Mouse (Mus musculus) MEL (cell line): Measurements from ENCODE around the gene Phospho1. TPM values are rescaled to one million over a fixed set of nuclear protein-coding genes. Genes with fewer than 3 reads are reported as not detected.

Source experiments
- DNase-seq: peaks from one replicate; pipeline ENCODE4 v3.0.0; 2011; ENCODE audit warnings: low read depth, low spot score
- H3K27ac ChIP-seq: 2 replicates; pipeline ENCODE4 v1.5.1; 2012; ENCODE audit warnings: low read depth, mild to moderate bottlenecking, control low read depth, low read length, moderate library complexity; ENCODE audit not compliant: control insufficient read depth
- H3K27me3 ChIP-seq, 2 experiments: fragments of 150-350 bp in 1 of 2; sonication (generic) in 1 of 2; 2 replicates each; pipeline ENCODE4 v1.6.1; 2012; ENCODE audit warnings: low read length in 2 of 2, mild to moderate bottlenecking in 2 of 2, improper control_type of control experiment in 1 of 2, moderate library complexity in 1 of 2; ENCODE audit not compliant: insufficient read depth in 2 of 2, control insufficient read depth in 1 of 2
- H3K36me3 ChIP-seq, 2 experiments: 2 replicates each; pipeline ENCODE4 v1.6.1; 2012 to 2014; ENCODE audit warnings: low read length in 2 of 2, improper control_type of control experiment in 1 of 2, inconsistent platforms in 1 of 2, mild to moderate bottlenecking in 1 of 2; ENCODE audit not compliant: insufficient read depth in 2 of 2, control insufficient read depth in 1 of 2
- H3K4me1 ChIP-seq, 2 experiments: fragments of 150-350 bp in 1 of 2; sonication (generic) in 1 of 2; 2 replicates each; pipeline ENCODE4 v1.6.1; 2012; ENCODE audit warnings: low read length in 2 of 2, improper control_type of control experiment in 1 of 2, mild to moderate bottlenecking in 1 of 2; ENCODE audit not compliant: insufficient read depth in 2 of 2, control insufficient read depth in 1 of 2
- H3K4me3 ChIP-seq, 2 experiments: fragments of 150-350 bp in 1 of 2; sonication (generic) in 1 of 2; 2 replicates each; pipeline ENCODE4 v1.5.1; 2012; ENCODE audit warnings: low read depth in 2 of 2, low read length in 2 of 2, mild to moderate bottlenecking in 2 of 2, moderate library complexity in 2 of 2, control low read depth in 1 of 2, improper control_type of control experiment in 1 of 2; ENCODE audit not compliant: control insufficient read depth in 1 of 2, insufficient read depth in 1 of 2
- H3K79me2 ChIP-seq: 2 replicates; pipeline ENCODE4 v1.6.1; 2012; ENCODE audit warnings: mild to moderate bottlenecking, low read length, moderate library complexity; ENCODE audit not compliant: control insufficient read depth, poor library complexity, insufficient read depth
- H3K9ac ChIP-seq: 2 replicates; pipeline ENCODE4 v1.6.1; 2012; ENCODE audit warnings: low read depth, mild to moderate bottlenecking, control low read depth, low read length, moderate library complexity; ENCODE audit not compliant: control insufficient read depth, poor library complexity, severe bottlenecking
- H3K9me3 ChIP-seq: fragments of 150-350 bp; sonication (generic); replicated peaks from 2 replicates; pipeline ENCODE4 v1.6.1; 2012; ENCODE audit warnings: mild to moderate bottlenecking, low read length, improper control_type of control experiment, moderate library complexity; ENCODE audit not compliant: insufficient read depth
- CHD1 ChIP-seq: IDR thresholded peaks from 2 replicates; pipeline ENCODE4 v1.6.1; 2012; ENCODE audit warnings: low read depth, mild to moderate bottlenecking, inconsistent platforms, low read length, improper control_type of control experiment
- E2F4 ChIP-seq: IDR thresholded peaks from 2 replicates; pipeline ENCODE4 v1.6.1; 2011; ENCODE audit warnings: low read depth, low read length, improper control_type of control experiment, borderline replicate concordance
- ELF1 ChIP-seq: IDR thresholded peaks from 2 replicates; pipeline ENCODE4 v1.6.1; 2014; ENCODE audit warnings: low read depth, mild to moderate bottlenecking, inconsistent platforms, low read length, improper control_type of control experiment, moderate library complexity
- EP300 ChIP-seq, 2 experiments: IDR thresholded peaks; 2 replicates each; pipeline ENCODE4 v1.6.1; 2011; ENCODE audit warnings: improper control_type of control experiment in 2 of 2, low read length in 2 of 2, low read depth in 1 of 2, mild to moderate bottlenecking in 1 of 2
- HCFC1 ChIP-seq: IDR thresholded peaks from 2 replicates; pipeline ENCODE4 v1.6.1; 2012; ENCODE audit warnings: low read depth, mild to moderate bottlenecking, inconsistent platforms, low read length, improper control_type of control experiment, moderate library complexity
- MAX ChIP-seq: IDR thresholded peaks from 2 replicates; pipeline ENCODE4 v1.6.1; 2011; ENCODE audit warnings: low read length, improper control_type of control experiment
- MYB ChIP-seq: IDR thresholded peaks from 2 replicates; pipeline ENCODE4 v1.6.1; 2011; ENCODE audit warnings: mild to moderate bottlenecking, low read depth, low read length, improper control_type of control experiment
- POLR2A ChIP-seq, 2 experiments: IDR thresholded peaks; 2 replicates each; pipeline ENCODE4 v1.6.1; 2011 to 2012; ENCODE audit warnings: low read length in 2 of 2, mild to moderate bottlenecking in 2 of 2, control low read depth in 1 of 2, improper control_type of control experiment in 1 of 2, low read depth in 1 of 2, moderate library complexity in 1 of 2; ENCODE audit not compliant: control insufficient read depth in 1 of 2, insufficient read depth in 1 of 2, poor library complexity in 1 of 2
- POLR2AphosphoS2 ChIP-seq: IDR thresholded peaks from 2 replicates; pipeline ENCODE4 v1.6.1; 2011; ENCODE audit warnings: low read length, improper control_type of control experiment
- SIN3A ChIP-seq: IDR thresholded peaks from 2 replicates; pipeline ENCODE4 v1.6.1; 2012; ENCODE audit warnings: low read length, improper control_type of control experiment, inconsistent platforms
- TAL1 ChIP-seq: IDR thresholded peaks from 2 replicates; pipeline ENCODE4 v1.6.1; 2012; ENCODE audit warnings: mild to moderate bottlenecking, inconsistent platforms, low read length, moderate library complexity, mixed read lengths
- USF2 ChIP-seq, 2 experiments: IDR thresholded peaks; 2 replicates each; pipeline ENCODE4 v1.6.1; 2011 to 2012; ENCODE audit warnings: improper control_type of control experiment in 2 of 2, low read length in 2 of 2, borderline replicate concordance in 1 of 2, inconsistent platforms in 1 of 2, low read depth in 1 of 2, mild to moderate bottlenecking in 1 of 2; ENCODE audit not compliant: insufficient read depth in 1 of 2
- ZMIZ1 ChIP-seq: IDR thresholded peaks from 2 replicates; pipeline ENCODE4 v1.6.1; 2012; ENCODE audit warnings: low read depth, mild to moderate bottlenecking, inconsistent platforms, low read length, improper control_type of control experiment, moderate library complexity
- polyA plus RNA-seq, 2 experiments: library from polyadenylated mRNA; stranded (reverse) in 1 of 2; unstranded in 1 of 2; fragments of >175 nt in 1 of 2; fragments of >200 nt in 1 of 2; gene quantifications; 2 replicates each; pipeline versions ENCODE4 v1.2.1 to v1.2.4; 2012; ENCODE audit warnings: low replicate concordance in 2 of 2, low read depth in 1 of 2; ENCODE audit not compliant: insufficient read length in 2 of 2, insufficient read depth in 1 of 2, missing spikeins in 1 of 2
- total RNA-seq: library from RNA; depleted of rRNA; stranded (reverse); fragments of 300-350 nt; gene quantifications from 2 replicates; pipeline ENCODE4 v1.2.3, GENCODE M21; 2012

Phospho1 gene
- total and polyA plus RNA-seq, 3 experiments = 15.4 to 76.0 TPM; not detected in 1

- TF ChIP-seq HCFC1 = no peak
Observed at GRCm38 (mm10) chr11:95838999-95839868, 14.9 kb downstream of the Phospho1 start (continued).

DNA sequence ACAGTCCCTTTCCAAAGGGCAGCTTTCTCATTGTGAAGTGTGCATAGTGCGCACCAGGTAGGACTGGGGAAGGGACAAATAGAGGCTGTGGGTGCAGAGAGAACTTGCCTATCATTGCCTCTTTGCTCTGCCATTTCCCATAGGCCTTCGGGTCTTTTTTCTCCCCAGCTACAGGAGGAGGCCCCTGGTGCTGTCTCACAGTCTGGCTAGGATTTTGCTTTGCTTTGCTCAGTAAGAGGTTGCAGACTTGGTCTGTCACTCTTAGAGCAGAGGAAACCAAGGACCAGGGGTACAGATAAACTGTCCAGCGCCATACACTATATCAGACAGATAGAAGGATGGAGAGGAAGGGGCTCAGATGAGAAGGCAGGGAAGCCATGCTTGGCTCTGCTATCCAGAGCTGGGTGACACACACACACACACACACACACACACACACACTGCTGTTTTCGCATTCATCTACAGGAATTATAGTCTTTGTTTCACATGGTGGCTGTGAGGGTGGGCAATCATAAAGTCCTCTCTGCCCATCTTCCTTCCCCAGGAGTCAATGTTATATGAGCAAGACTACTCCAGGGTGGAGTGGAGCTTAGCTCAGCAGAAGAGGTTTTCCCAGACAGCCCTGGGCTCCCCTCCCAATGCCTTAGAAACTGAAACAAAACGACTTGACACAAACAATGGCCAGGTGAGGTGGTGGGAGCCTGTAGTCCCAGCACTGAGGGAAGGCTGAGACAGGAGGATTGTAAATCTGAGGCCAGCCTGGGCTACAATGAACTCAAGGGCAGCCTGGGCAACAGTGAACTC, 16.6 kb downstream of the Phospho1 start:
- DNase-seq = no peak
- no peak overlapping the region for H3K4me3 ChIP-seq
- no peaks in the 10 kb centered on the region for H3K9me3 ChIP-seq
- H3K27me3 ChIP-seq = no peaks in the 10 kb centered on the region
- TF ChIP-seq SIN3A (0 out of 2 replicates have a peak, but pooled peaks have one; percentile 4), ELF1 (no peak)
- TF ChIP-seq, all 39 proteins: peak for 1
- H3K27ac ChIP-seq = no peak overlapping the region
- H3K9ac ChIP-seq = no peak overlapping the region
- peaks cover 0 to 26% of the 10 kb centered on the region in 2 experiments; a peak in 2 of 4 replicates for H3K36me3 ChIP-seq
- peaks cover 16 to 57% of the 10 kb centered on the region in 2 experiments for H3K4me1 ChIP-seq
- no peaks in the 10 kb centered on the region; the same call in 1 of the 2 replicates for H3K79me2 ChIP-seq

DNA sequence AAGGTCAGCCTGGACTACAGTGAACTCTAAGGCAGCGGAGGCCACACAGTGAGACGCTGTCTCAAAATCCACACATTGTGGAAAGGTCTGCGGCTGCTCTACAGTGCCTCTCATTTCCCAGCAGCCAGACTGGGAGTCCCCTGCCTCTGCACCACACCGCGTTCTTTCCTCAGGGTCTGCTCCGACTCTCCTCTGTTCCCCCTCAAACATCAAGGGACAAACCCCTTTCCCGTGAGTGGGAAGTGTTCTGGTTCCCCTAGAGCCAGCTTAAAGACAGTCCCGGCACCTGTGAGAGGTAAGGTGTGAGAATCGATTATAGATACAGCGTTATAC, 17.2 kb downstream of the Phospho1 start:
- no peak for DNase-seq
- H3K27ac ChIP-seq = no peak overlapping the region
- TF ChIP-seq MYB (no peak), TAL1 (no peak), POLR2A (IDR thresholded peaks at IDR 0.05; ENCODE audit: control insufficient read depth in 1 of 2, insufficient read depth in 1 of 2, low read depth in 1 of 2, low read length in 2 of 2, poor library complexity in 1 of 2) (no peak), CHD1 (no peak), SIN3A (no peak), ZMIZ1 (no peak), E2F4 (no peak), MAX (no peak), POLR2AphosphoS2 (no peak), EP300 (IDR thresholded peaks at IDR 0.05; ENCODE audit: low read depth in 1 of 2, low read length in 2 of 2) (no peak), USF2 (IDR thresholded peaks at IDR 0.05; ENCODE audit: borderline replicate concordance in 1 of 2, insufficient read depth in 1 of 2, low read depth in 1 of 2, low read length in 2 of 2) (no peak)
- TF ChIP-seq, all 39 proteins: peak for 0
- Histone ChIP-seq H3K4me1 (peaks cover 11 to 51% of the 10 kb centered on the region in 2 experiments), H3K27me3 (no peaks in the 10 kb centered on the region), H3K9me3 (no peaks in the 10 kb centered on the region), H3K36me3 (peaks cover 0 to 21% of the 10 kb centered on the region in 2 experiments; a peak in 2 of 4 replicates), H3K9ac (no peak overlapping the region), H3K79me2 (no peaks in the 10 kb centered on the region; the same call in 1 of the 2 replicates), H3K4me3 (no peak overlapping the region)
